Mouse (Mus musculus): Measurements from ENCODE around the gene Tomm40l. TPM values are rescaled to one million over a fixed set of nuclear protein-coding genes. Genes with fewer than 3 reads are reported as not detected.

Tomm40l gene
- polyA plus RNA-seq, 1 experiment: 6.5 TPM

GRCm38 (mm10) chr1:171183025-171183424 lies 39.3 kb downstream of the Tomm40l start:
- Histone ChIP-seq H3K4me1 (ENCODE audit: control insufficient read depth, insufficient read depth, low read length) (no peaks in the 10 kb centered on the region), H3K4me3 (ENCODE audit: control insufficient read depth, low read depth, low read length) (no peak overlapping the region), H3K27me3 (ENCODE audit: control insufficient read depth, insufficient read depth, low read length) (no peaks in the 10 kb centered on the region), H3K27ac (ENCODE audit: control insufficient read depth, insufficient read depth, low read depth, low read length) (no peak overlapping the region), H3K36me3 (ENCODE audit: control insufficient read depth, insufficient read depth, low read length) (no peaks in the 10 kb centered on the region)
- TF ChIP-seq CTCF (IDR thresholded peaks at IDR 0.05; ENCODE audit: control insufficient read depth, insufficient read depth, insufficient replicate concordance, low read depth, low read length) (no peak), POLR2A (IDR thresholded peaks at IDR 0.05; ENCODE audit: control insufficient read depth, low read depth, low read length) (no peak)

- Histone ChIP-seq H3K36me3 (ENCODE audit: control insufficient read depth, insufficient read depth, low read length) (no peaks in the 10 kb centered on the region), H3K27ac (ENCODE audit: control insufficient read depth, insufficient read depth, low read depth, low read length) (no peak overlapping the region)
- TF ChIP-seq POLR2A (IDR thresholded peaks at IDR 0.05; ENCODE audit: control insufficient read depth, low read depth, low read length) (no peak), CTCF (IDR thresholded peaks at IDR 0.05; ENCODE audit: control insufficient read depth, insufficient read depth, insufficient replicate concordance, low read depth, low read length) (no peak)
These were observed 42.7 kb downstream of the Tomm40l start for GRCm38 (mm10) chr1:171179487-171180171.

GRCm38 (mm10) chr1:171172779-171173178 lies 49.5 kb downstream of the Tomm40l start:
- H3K4me1 ChIP-seq (ENCODE audit: control insufficient read depth, insufficient read depth, low read length): peaks cover 2% of the 10 kb centered on the region; the same call in 1 of the 2 replicates
- H3K27ac ChIP-seq (ENCODE audit: control insufficient read depth, insufficient read depth, low read depth, low read length): no peak overlapping the region
- H3K4me3 ChIP-seq (ENCODE audit: control insufficient read depth, low read depth, low read length): no peak overlapping the region
- TF ChIP-seq CTCF (IDR thresholded peaks at IDR 0.05; ENCODE audit: control insufficient read depth, insufficient read depth, insufficient replicate concordance, low read depth, low read length): no peak
- no peak for TF ChIP-seq POLR2A (IDR thresholded peaks at IDR 0.05; ENCODE audit: control insufficient read depth, low read depth, low read length)
- no peaks in the 10 kb centered on the region for H3K36me3 ChIP-seq (ENCODE audit: control insufficient read depth, insufficient read depth, low read length)
- no peaks in the 10 kb centered on the region for H3K27me3 ChIP-seq (ENCODE audit: control insufficient read depth, insufficient read depth, low read length)

More at GRCm38 (mm10) chr1:171179487-171180171, 42.7 kb downstream of the Tomm40l start:
- no peaks in the 10 kb centered on the region for H3K4me1 ChIP-seq (ENCODE audit: control insufficient read depth, insufficient read depth, low read length)
- no peaks in the 10 kb centered on the region for H3K27me3 ChIP-seq (ENCODE audit: control insufficient read depth, insufficient read depth, low read length)
- H3K4me3 ChIP-seq (ENCODE audit: control insufficient read depth, low read depth, low read length): no peak overlapping the region

- H3K4me1 ChIP-seq (ENCODE audit: control insufficient read depth, insufficient read depth, low read length): peaks cover 2% of the 10 kb centered on the region; the same call in 1 of the 2 replicates
- no peaks in the 10 kb centered on the region for H3K36me3 ChIP-seq (ENCODE audit: control insufficient read depth, insufficient read depth, low read length)
- H3K27me3 ChIP-seq (ENCODE audit: control insufficient read depth, insufficient read depth, low read length): no peaks in the 10 kb centered on the region
- no peak overlapping the region for H3K27ac ChIP-seq (ENCODE audit: control insufficient read depth, insufficient read depth, low read depth, low read length)
- H3K4me3 ChIP-seq (ENCODE audit: control insufficient read depth, low read depth, low read length): no peak overlapping the region
- TF ChIP-seq CTCF (IDR thresholded peaks at IDR 0.05; ENCODE audit: control insufficient read depth, insufficient read depth, insufficient replicate concordance, low read depth, low read length) (no peak), POLR2A (IDR thresholded peaks at IDR 0.05; ENCODE audit: control insufficient read depth, low read depth, low read length) (no peak)
These were observed 51.2 kb downstream of the Tomm40l start for GRCm38 (mm10) chr1:171171138-171171537.

GRCm38 (mm10) chr1:171169913-171170312 lies 52.4 kb downstream of the Tomm40l start:
- Histone ChIP-seq H3K27me3 (ENCODE audit: control insufficient read depth, insufficient read depth, low read length) (no peaks in the 10 kb centered on the region), H3K36me3 (ENCODE audit: control insufficient read depth, insufficient read depth, low read length) (no peaks in the 10 kb centered on the region), H3K4me3 (ENCODE audit: control insufficient read depth, low read depth, low read length) (no peak overlapping the region), H3K4me1 (ENCODE audit: control insufficient read depth, insufficient read depth, low read length) (peaks cover 2% of the 10 kb centered on the region; the same call in 1 of the 2 replicates), H3K27ac (ENCODE audit: control insufficient read depth, insufficient read depth, low read depth, low read length) (no peak overlapping the region)
- TF ChIP-seq POLR2A (IDR thresholded peaks at IDR 0.05; ENCODE audit: control insufficient read depth, low read depth, low read length) (no peak), CTCF (IDR thresholded peaks at IDR 0.05; ENCODE audit: control insufficient read depth, insufficient read depth, insufficient replicate concordance, low read depth, low read length) (no peak)

GRCm38 (mm10) chr1:171168906-171169305 lies 53.4 kb downstream of the Tomm40l start:
- H3K4me1 ChIP-seq (ENCODE audit: control insufficient read depth, insufficient read depth, low read length): peaks cover 2% of the 10 kb centered on the region; the same call in 1 of the 2 replicates
- H3K27me3 ChIP-seq (ENCODE audit: control insufficient read depth, insufficient read depth, low read length): no peaks in the 10 kb centered on the region
- no peak overlapping the region for H3K4me3 ChIP-seq (ENCODE audit: control insufficient read depth, low read depth, low read length)
- no peak overlapping the region for H3K27ac ChIP-seq (ENCODE audit: control insufficient read depth, insufficient read depth, low read depth, low read length)
- no peaks in the 10 kb centered on the region for H3K36me3 ChIP-seq (ENCODE audit: control insufficient read depth, insufficient read depth, low read length)
- TF ChIP-seq POLR2A (IDR thresholded peaks at IDR 0.05; ENCODE audit: control insufficient read depth, low read depth, low read length): no peak

Other genes starting within 250 kb of the Tomm40l start
- 5.6 and 5.9 TPM in 2 replicates for gene Fcgr2b, start 246.0 kb downstream of the Tomm40l start, polyA plus RNA-seq (2012; rRNA removed)
- not detected in 2 replicates for gene Fcgr4, start 203.6 kb downstream of the Tomm40l start, polyA plus RNA-seq (2012; rRNA removed)
- gene Fcgr3, start 157.6 kb downstream of the Tomm40l start, polyA plus RNA-seq (2012; rRNA removed): 30.9 and 52.1 TPM in 2 replicates
- 309 and 314 TPM in 2 replicates for gene Cfap126, start 108.6 kb downstream of the Tomm40l start, polyA plus RNA-seq (2012; rRNA removed)
- gene Sdhc, start 71.9 kb downstream of the Tomm40l start, polyA plus RNA-seq (2012; rRNA removed): 85.3 and 105 TPM in 2 replicates
- gene Mpz, start 71.8 kb downstream of the Tomm40l start, polyA plus RNA-seq (2012; rRNA removed): 2.8 and 3.0 TPM in 2 replicates
- gene Pcp4l1, start 26.2 kb downstream of the Tomm40l start, polyA plus RNA-seq (2012; rRNA removed): 2.9 and 4.6 TPM in 2 replicates
- 0.04 and 0.16 TPM in 2 replicates for gene Nr1i3, start 8.5 kb downstream of the Tomm40l start, polyA plus RNA-seq (2012; rRNA removed)
- 8.0 and 8.3 TPM in 2 replicates for gene Apoa2, start 2.5 kb upstream of the Tomm40l start, polyA plus RNA-seq (2012; rRNA removed)
- gene Fcer1g, start 11.9 kb upstream of the Tomm40l start, polyA plus RNA-seq (2012; rRNA removed): 5.8 and 8.2 TPM in 2 replicates
- gene Adamts4, start 27.9 kb upstream of the Tomm40l start, polyA plus RNA-seq (2012; rRNA removed): 0.52 and 1.0 TPM in 2 replicates
- gene Ndufs2, start 28.9 kb upstream of the Tomm40l start, polyA plus RNA-seq (2012; rRNA removed): 86.0 and 91.4 TPM in 2 replicates
- 25.0 and 32.3 TPM in 2 replicates for gene B4galt3, start 47.8 kb upstream of the Tomm40l start, polyA plus RNA-seq (2012; rRNA removed)
- 7.1 and 8.7 TPM in 2 replicates for gene Ppox, start 58.7 kb upstream of the Tomm40l start, polyA plus RNA-seq (2012; rRNA removed)
- 38.4 and 38.7 TPM in 2 replicates for gene Usp21, start 65.5 kb upstream of the Tomm40l start, polyA plus RNA-seq (2012; rRNA removed)
- 19.1 and 20.0 TPM in 2 replicates for gene Ufc1, start 72.5 kb upstream of the Tomm40l start, polyA plus RNA-seq (2012; rRNA removed)
- gene Dedd, start 106.6 kb upstream of the Tomm40l start, polyA plus RNA-seq (2012; rRNA removed): 158 and 176 TPM in 2 replicates
- gene Nit1, start 123.1 kb upstream of the Tomm40l start, polyA plus RNA-seq (2012; rRNA removed): 74.2 and 82.8 TPM in 2 replicates
- gene Pfdn2, start 123.2 kb upstream of the Tomm40l start, polyA plus RNA-seq (2012; rRNA removed): 23.9 and 25.8 TPM in 2 replicates
- gene Klhdc9, start 138.3 kb upstream of the Tomm40l start, polyA plus RNA-seq (2012; rRNA removed): 10.6 and 10.9 TPM in 2 replicates
- gene Nectin4, start 147.6 kb upstream of the Tomm40l start, polyA plus RNA-seq (2012; rRNA removed): 6.5 and 8.5 TPM in 2 replicates
- gene Arhgap30, start 166.4 kb upstream of the Tomm40l start, polyA plus RNA-seq (2012; rRNA removed): 8.0 and 11.5 TPM in 2 replicates
- 24.4 and 28.8 TPM in 2 replicates for gene Usf1, start 188.8 kb upstream of the Tomm40l start, polyA plus RNA-seq (2012; rRNA removed)
- 0.82 and 1.4 TPM in 2 replicates for gene Tstd1, start 196.4 kb upstream of the Tomm40l start, polyA plus RNA-seq (2012; rRNA removed)
- gene F11r, start 215.0 kb upstream of the Tomm40l start, polyA plus RNA-seq (2012; rRNA removed): 20.2 and 28.6 TPM in 2 replicates